Mouse (Mus musculus) cortical plate, adult 2 months (tissue): ENCODE results near the gene Slc8a1. TPM values are rescaled to one million over a fixed set of nuclear protein-coding genes. Genes with fewer than 3 reads are reported as not detected.

ENCODE experiments used
- H3K27ac ChIP-seq: fragments of 200-500 bp; 2 replicates; pipeline ENCODE4 v1.5.1; 2012; ENCODE audit warnings: low read length, control low read depth, inconsistent platforms; ENCODE audit not compliant: insufficient read depth
- H3K4me1 ChIP-seq: fragments of 200-500 bp; 2 replicates; pipeline ENCODE4 v1.6.1; 2011; ENCODE audit warnings: low read length; ENCODE audit not compliant: control insufficient read depth, insufficient read depth
- H3K4me3 ChIP-seq: fragments of 200-500 bp; 2 replicates; pipeline ENCODE4 v1.5.1; 2011; ENCODE audit warnings: mild to moderate bottlenecking, low read length, control low read depth; ENCODE audit not compliant: insufficient read depth
- CTCF ChIP-seq: fragments of 200-500 bp; IDR thresholded peaks from 2 replicates; pipeline ENCODE4 v1.5.1; 2011; ENCODE audit warnings: mild to moderate bottlenecking, control low read depth, low read length; ENCODE audit not compliant: insufficient read depth; ENCODE audit errors: extremely low read depth
- POLR2A ChIP-seq: fragments of 200-500 bp; IDR thresholded peaks from 2 replicates; pipeline ENCODE4 v1.6.1; 2011; ENCODE audit warnings: mild to moderate bottlenecking, low read length, control low read depth; ENCODE audit not compliant: insufficient read depth; ENCODE audit errors: extremely low read depth
- polyA plus RNA-seq: library from polyadenylated mRNA; depleted of rRNA; stranded (reverse); fragments of >200 nt; gene quantifications from 2 replicates; pipeline ENCODE4 v1.2.3, GENCODE M21; 2012

The Slc8a1 gene
- polyA plus RNA-seq, 1 experiment: 29.5 TPM

DNA sequence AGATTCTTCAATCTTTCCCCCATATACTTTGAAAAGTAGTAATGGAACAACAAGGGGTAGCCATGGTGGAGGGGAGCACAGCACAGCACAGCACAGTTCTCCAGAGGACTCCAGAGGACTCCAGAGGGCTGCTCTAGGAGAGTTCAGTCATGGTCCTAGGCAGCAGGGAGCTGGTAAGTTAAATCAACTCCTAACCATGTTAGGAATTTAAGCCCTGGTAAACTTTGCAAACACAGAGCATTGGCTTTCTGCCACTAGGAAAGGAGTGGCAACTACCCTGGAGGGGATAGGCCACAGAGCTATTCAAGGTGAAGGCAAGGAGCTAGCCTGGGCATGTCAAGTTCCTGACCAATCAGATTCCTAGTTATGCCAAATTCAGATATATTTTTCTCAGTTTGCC lies 240.3 kb downstream of the Slc8a1 start:
- Histone ChIP-seq H3K4me3 (no peak overlapping the region), H3K4me1 (peaks cover 3% of the 10 kb centered on the region), H3K27ac (no peak overlapping the region)
- TF ChIP-seq CTCF (no peak), POLR2A (no peak)

DNA sequence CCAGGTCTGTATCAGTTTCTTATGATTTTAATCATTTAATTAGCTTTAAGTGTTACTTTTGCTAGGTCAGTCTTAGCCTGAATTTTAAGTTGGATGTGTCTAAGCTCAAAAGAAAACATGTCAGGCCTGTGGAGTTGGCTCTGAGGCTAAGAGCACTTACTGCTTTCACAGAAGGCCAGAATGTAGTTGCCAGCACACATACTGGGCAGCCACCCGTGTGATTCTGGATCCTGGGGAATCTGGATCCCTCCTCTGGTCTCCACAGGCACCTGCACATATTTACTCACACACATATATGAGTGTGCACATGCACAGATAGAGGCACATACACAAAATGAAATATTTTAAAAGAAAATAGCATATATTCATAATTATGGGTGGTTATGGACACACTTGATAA lies 241.6 kb downstream of the Slc8a1 start:
- H3K4me1 ChIP-seq: peaks cover 3% of the 10 kb centered on the region
- TF ChIP-seq CTCF (no peak), POLR2A (no peak)
- H3K27ac ChIP-seq: no peak overlapping the region
- H3K4me3 ChIP-seq: no peak overlapping the region

DNA sequence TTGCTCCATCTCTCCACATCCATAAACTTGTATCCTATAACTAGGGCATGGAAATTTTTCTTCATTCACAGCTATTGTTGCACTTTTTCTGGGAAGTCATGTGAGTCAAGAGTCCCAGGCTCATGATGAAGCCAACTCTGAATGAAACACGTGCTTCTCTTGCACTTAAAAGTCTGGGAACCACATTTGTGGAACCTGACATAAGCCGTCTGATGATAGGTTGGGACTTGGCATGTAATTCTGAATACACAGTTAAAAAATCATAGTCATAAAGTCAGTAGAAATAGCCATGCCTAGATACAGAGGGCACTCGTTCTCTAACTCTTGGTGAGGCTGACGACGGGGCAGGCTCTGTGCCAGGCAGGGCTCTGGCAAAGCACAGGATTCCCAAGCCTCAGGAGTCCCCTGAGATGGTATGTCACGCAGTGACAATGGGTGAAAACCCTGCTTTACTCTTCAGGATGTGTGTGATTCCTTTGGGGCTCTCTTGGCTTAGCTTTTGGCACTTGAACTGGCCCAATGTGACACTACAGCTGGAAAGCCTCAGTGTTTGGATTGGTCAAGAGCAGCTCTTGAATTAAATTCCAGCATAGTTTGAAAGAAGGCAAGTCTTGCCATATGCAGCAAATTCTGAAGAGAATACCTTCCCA lies 245.8 kb downstream of the Slc8a1 start:
- peaks cover 1% of the 10 kb centered on the region; the same call in 1 of the 2 replicates for H3K4me1 ChIP-seq
- TF ChIP-seq CTCF (no peak), POLR2A (no peak)
- H3K4me3 ChIP-seq: no peak overlapping the region
- H3K27ac ChIP-seq: no peak overlapping the region

DNA sequence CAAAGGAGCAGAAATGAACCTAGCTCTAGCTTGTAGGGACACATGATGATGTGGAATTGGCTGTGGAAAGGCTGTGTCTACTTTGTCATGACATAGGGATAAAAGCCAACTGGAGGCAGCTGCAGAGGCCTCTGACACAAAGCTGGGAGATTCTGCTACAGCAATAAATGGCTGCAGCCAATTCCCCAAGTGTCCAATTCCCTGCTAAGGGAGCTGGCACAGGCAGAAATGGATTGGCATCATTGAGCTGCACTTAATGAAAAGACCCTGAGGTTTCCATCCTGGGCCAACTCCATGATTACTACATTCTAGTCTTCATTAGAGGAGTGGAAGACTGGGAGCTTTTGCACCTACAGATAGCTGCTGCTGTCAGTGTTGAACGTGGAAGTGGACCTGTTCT lies 251.8 kb downstream of the Slc8a1 start:
- no peak overlapping the region for H3K4me3 ChIP-seq
- TF ChIP-seq CTCF: no peak
- TF ChIP-seq POLR2A: no peak
- no peaks in the 10 kb centered on the region for H3K4me1 ChIP-seq
- H3K27ac ChIP-seq: no peak overlapping the region

DNA sequence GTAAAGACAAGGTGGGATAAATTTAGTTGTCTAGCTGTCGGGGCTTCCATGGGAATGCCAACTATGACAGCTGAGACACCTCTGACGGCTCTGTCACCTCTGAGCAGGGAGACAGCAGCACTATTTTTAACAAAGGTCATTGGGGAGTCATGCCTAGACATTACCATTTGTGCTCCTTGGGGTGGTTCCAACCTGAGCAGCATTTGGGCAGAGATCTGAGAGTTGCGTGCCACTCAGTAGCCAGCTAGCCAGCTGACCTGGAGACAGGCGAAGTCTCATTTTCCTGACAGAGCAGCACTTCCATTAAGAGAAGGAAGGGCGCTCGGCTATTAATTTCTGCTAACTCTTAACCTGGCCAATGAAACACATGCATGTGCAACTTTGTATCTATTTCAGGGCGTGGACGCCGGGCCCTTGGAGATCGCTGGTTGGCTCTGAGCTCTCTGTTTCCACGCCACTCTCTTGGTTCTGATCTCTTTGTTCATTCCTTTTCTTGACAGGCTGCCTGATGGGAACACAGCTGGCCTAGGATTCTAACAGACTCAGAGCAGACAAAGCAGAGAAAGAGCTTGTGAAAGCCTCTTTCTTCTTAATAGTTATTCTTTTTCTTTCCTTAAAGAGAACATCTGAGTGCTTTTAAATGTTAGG lies 256.2 kb downstream of the Slc8a1 start:
- TF ChIP-seq CTCF: no peak
- TF ChIP-seq POLR2A: no peak
- Histone ChIP-seq H3K4me3 (no peak overlapping the region), H3K27ac (no peak overlapping the region), H3K4me1 (peaks cover 1% of the 10 kb centered on the region; the same call in 1 of the 2 replicates)

DNA sequence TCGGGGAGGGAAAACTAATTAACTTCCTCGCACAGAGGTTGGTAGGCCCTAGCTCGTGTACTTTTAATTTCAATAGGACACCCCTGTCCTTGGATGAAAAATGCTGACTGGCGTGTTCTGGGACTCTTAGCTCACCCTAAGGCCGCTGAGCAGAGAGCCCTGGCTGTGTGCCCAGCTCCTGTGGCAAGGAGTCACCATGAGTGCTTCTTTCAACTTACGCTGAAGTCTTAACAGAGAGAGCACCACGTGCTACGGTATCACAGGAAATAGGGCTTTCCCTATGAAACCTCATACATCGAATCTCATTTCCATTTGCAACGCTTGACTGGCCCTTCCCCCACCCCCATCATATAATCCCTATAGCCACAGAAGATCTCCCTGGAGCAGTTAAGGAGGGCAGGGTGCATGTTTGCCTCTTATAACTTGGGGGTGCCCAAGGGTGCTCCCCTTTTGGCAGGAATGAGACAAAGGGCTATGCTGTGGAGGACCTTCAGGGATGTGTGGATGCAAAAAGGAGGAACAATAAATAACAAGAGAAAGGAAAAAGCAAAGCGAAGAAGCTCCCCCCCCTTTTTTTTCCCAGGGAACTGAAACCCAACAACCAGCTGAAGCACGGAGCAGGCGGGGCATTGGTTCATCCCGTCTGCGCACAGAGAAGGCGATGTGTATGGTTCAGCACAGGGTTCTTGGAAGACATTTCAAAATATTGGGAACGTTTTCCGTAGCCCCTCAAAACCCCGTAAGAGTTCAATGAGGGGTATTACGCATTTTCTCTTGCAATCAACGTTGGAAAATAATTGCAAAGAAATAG lies 257.6 kb downstream of the Slc8a1 start:
- TF ChIP-seq POLR2A: no peak
- TF ChIP-seq CTCF: no peak
- Histone ChIP-seq H3K4me1 (peaks cover 1% of the 10 kb centered on the region; the same call in 1 of the 2 replicates), H3K27ac (no peak overlapping the region), H3K4me3 (no peak overlapping the region)

DNA sequence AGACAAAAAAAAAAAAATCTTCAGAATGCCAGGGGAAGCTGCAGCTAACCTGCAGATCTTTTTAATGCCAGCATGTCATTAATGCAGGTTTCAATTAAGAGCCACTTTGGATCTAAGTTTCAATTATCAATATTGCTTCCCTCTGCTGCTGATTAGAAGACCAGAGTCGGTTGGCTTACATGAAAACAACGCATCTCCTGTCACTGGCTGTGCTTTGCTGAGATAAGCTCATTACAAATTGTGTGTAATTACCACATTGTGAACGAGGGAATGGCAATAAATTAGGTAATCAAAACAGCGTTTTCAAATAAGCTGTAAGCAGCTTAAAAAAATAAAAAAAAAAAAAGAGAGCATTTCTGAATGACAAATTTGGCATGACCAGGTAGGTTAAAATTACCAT lies 258.4 kb downstream of the Slc8a1 start:
- TF ChIP-seq POLR2A (no peak), CTCF (no peak)
- Histone ChIP-seq H3K4me1 (peaks cover 3% of the 10 kb centered on the region), H3K27ac (no peak overlapping the region), H3K4me3 (no peak overlapping the region)

DNA sequence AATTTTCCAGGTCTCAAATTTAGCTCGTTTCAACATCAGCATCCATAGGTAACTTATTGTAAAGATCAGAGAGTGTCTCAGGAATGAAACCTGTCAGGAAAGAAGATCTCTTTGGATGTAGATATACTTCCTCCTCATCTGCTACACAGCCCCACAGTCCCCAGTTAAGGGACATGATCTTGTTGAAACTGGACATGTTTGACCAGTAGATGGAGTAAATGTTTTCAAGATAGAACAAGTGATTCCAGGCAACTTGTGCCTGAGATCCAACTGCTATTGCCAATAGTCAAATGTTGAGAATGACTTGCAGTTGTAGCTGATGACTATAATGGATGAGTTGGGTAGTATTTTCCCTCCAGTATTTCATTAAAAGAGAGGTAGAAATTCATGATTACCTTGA lies 260.8 kb downstream of the Slc8a1 start:
- TF ChIP-seq POLR2A: no peak
- TF ChIP-seq CTCF: peak; percentile 8; the same call in 1 of the 2 replicates
- H3K4me3 ChIP-seq: no peak overlapping the region
- H3K4me1 ChIP-seq: peaks cover 3% of the 10 kb centered on the region
- no peak overlapping the region for H3K27ac ChIP-seq

DNA sequence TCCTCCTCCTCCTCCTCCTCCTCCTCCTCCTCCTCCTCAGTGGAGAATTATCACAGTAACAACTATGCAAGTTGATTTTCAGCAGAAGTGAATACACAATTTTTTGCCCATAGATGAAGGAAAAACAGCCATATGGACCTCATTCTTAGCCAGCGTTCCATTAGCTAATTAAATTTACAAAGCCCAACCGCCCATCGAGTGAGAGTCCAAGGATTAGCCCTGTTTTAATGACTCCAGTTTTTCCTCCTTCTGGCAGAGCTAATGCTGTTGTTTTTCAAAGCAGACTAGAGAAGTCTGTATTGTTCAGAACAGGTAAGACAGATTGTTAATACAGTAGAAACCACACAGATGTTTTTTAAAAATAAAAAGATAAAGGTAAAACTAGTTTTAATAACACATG lies 264.8 kb downstream of the Slc8a1 start:
- no peak overlapping the region for H3K27ac ChIP-seq
- no peak for TF ChIP-seq POLR2A
- TF ChIP-seq CTCF: no peak
- H3K4me3 ChIP-seq: no peak overlapping the region
- H3K4me1 ChIP-seq: peaks cover 3% of the 10 kb centered on the region

DNA sequence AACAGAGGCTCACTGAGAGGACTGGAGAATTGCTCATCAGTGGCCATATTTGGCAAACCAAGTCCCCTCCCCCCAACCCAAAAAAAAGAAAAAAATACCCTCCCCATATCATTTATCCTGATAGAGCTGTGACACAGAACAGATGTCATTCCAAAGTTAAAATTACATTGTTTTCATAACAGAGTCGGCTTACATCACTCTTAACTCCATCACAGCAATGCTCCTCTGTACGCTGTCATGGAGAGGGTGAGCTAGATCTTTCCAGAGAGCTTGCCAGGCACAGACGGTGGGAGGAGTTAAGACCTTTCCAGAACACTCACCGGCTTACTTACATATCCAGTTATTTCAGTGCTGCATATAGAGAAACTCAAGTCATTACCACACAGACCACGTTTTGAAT lies 269.2 kb downstream of the Slc8a1 start:
- Histone ChIP-seq H3K27ac (no peak overlapping the region), H3K4me1 (peaks cover 2% of the 10 kb centered on the region), H3K4me3 (no peak overlapping the region)
- TF ChIP-seq CTCF (no peak), POLR2A (no peak)
